In genomic region chr7:100816759-100817441, GRCm38 (mm10) we compare ENCODE assay signal across 9 mouse cellular contexts. TPM values are rescaled to one million over a fixed set of nuclear protein-coding genes. Genes with fewer than 3 reads are reported as not detected.
DNase-seq lines count a peak whose midpoint lies in the region.
"Had no signal": no experiment of that assay in that cellular context is flagged by ENCODE, and none has a peak within 500 bp of the region (broad histone marks: within the 10 kb centered on the region; RNA-seq: fewer than 3 reads in every experiment).

No protein-coding gene starts in this region.

- 82% methylated on average over 6 of the region's 6 CpGs for WGBS in limb, embryonic 10.5 days

- H3K27ac ChIP-seq in limb, embryonic 10.5 days = no peak overlapping the region

- no peak overlapping the region for H3K4me3 ChIP-seq in limb, embryonic 10.5 days

- no peaks in the 10 kb centered on the region for H3K27me3 ChIP-seq in limb, embryonic 10.5 days (ENCODE audit: low read depth, poor library complexity, severe bottlenecking)

- peaks cover 8% of the 10 kb centered on the region; the same call in 1 of the 2 replicates for H3K36me3 ChIP-seq in limb, embryonic 10.5 days

- H3K9me3 ChIP-seq in limb, embryonic 10.5 days (replicated peaks) = no peaks in the 10 kb centered on the region

- H3K4me1 ChIP-seq in limb, embryonic 10.5 days = no peaks in the 10 kb centered on the region

- peak; percentile 23 to 30 for DNase-seq in cerebellum, postnatal 36 days
- no peak for DNase-seq in cerebellum, adult 9-10 months
- DNase-seq in left cerebral cortex, adult 18-20 months (ENCODE audit: low spot score in 2 of 2) = peak; percentile 72
- no peak for DNase-seq in left cerebral cortex, adult 11 months (ENCODE audit: low spot score)
- peak; percentile 52 to 72 for DNase-seq in layer of hippocampus, postnatal 10 days (ENCODE audit: low spot score in 2 of 2)
- peak; percentile 62 for DNase-seq in right cerebral cortex, postnatal 14 days
- DNase-seq in limb, embryonic 10.5 days (ENCODE audit: low spot score) = no peak
- no peak for DNase-seq in adrenal gland, postnatal 25 days
- DNase-seq: kidney, adult 8-10 months had no signal

RNA-seq across cellular contexts. Expression of gene Relt, which starts 46.3 kb away (rescaled TPM):
- total RNA-seq in left cerebral cortex, adult 18-20 months (2021) = 10 to 100 TPM; 13.2 to 21.8 TPM
- total RNA-seq in layer of hippocampus, postnatal 10 days (2021) = 1 to 10 TPM; 8.1 to 9.7 TPM
- 5.9 and 7.9 TPM in 2 replicates for polyA plus RNA-seq in limb, embryonic 10.5 days (2016; fragmentation: Nextera tagmentation; extraction: Ambion mirVana)
- 1.0 and 1.3 TPM in 2 replicates for total RNA-seq in adrenal gland, postnatal 25 days (2021)

Comparison
In these comparisons a context has a peak if more than half of its experiments do, and no peak if none do; other contexts are left out.
1. DNase-seq: peak in cerebellum, postnatal 36 days (2 of 2), left cerebral cortex, adult 18-20 months (2 of 2), layer of hippocampus, postnatal 10 days (2 of 2) and right cerebral cortex, postnatal 14 days (single experiment); none in cerebellum, adult 9-10 months (single experiment), left cerebral cortex, adult 11 months (single experiment), limb, embryonic 10.5 days (single experiment) and adrenal gland, postnatal 25 days (single experiment).